Comparison of ENCODE assay signal across 8 mouse cellular contexts in the genomic region with DNA sequence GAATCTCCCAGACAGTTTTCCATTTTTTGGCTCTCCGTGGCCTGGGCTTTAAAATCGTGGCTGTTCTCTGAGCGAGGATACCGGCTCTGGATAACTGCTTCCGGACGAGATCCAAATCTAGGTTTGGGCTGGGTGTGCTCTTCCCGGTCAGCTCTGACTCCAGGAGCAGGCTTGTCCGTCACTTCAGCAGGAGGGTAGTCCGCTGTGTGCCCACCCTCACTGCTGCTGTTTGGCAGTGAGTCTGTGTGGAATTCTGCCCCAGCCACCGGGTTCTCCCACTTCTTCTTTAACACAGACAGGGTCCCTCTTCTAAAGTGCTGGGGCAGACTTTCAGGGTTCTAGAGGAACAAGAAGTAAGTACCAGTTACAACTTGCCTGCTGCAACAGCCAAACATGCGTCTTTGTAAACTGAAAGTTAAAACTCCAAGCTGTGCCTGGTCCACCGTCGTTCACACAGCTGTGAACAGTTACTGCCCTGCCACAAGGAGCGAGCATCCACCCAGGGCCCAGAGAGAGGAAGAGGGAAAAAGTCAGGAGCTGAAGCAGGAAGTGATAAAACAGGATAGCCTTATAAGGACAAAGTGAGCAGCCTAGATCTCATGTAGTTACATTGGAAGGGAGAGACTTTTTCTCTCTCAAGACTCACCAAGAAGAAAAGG. TPM values are rescaled to one million over a fixed set of nuclear protein-coding genes. Genes with fewer than 3 reads are reported as not detected.
DNase-seq lines count a peak whose midpoint lies in the region; ATAC-seq and TF ChIP-seq lines count a peak whose summit lies in the region.

No protein-coding gene starts in this region.

- peak; percentile 69 for DNase-seq in A20 (ENCODE audit: low read depth, low spot score)
- DNase-seq in heart, adult 18-20 months, result peak; percentile 83 to 84
- peak; percentile 68 for DNase-seq in lung, postnatal 25 days (ENCODE audit: low spot score)
- DNase-seq in urinary bladder, adult 18-20 months (ENCODE audit: low spot score in 2 of 2), result peak; percentile 52 to 70
- DNase-seq in right cerebral cortex, postnatal 10 days (ENCODE audit: low spot score in 2 of 2), result no peak
- no peak for DNase-seq in thymus, postnatal 0 days (ENCODE audit: low spot score)

- H3K36me3 ChIP-seq in kidney, embryonic 14.5 days (ENCODE audit: control insufficient read depth, insufficient read depth, low read length), result peaks cover 3% of the 10 kb centered on the region; the same call in 1 of the 2 replicates

- TF ChIP-seq POLR2A in cortical plate, adult 2 months (IDR thresholded peaks at IDR 0.05; ENCODE audit: extremely low read depth, insufficient read depth, low read length), result 0 out of 2 replicates have a peak, but pooled peaks have one; percentile 20

- TF ChIP-seq CTCF in cortical plate, adult 2 months (IDR thresholded peaks at IDR 0.05; ENCODE audit: extremely low read depth, insufficient read depth, low read length), result no peak

- peak; percentile 65; the same call in 1 of the 2 replicates for ATAC-seq in kidney, embryonic 14.5 days (ENCODE audit: low FRiP score, low TSS enrichment)

- H3K4me2 ChIP-seq in kidney, embryonic 14.5 days (replicated peaks; ENCODE audit: low read depth, low read length), result peak overlapping the region; percentile 39

- H3K4me3 ChIP-seq in cortical plate, adult 2 months (ENCODE audit: insufficient read depth, low read length), result peak overlapping the region; percentile 12
- peak overlapping the region; percentile 44 for H3K4me3 ChIP-seq in kidney, embryonic 14.5 days (ENCODE audit: low read length)

- 33% methylated on average over 14 of the region's 14 CpGs for WGBS in kidney, embryonic 14.5 days

- H3K4me1 ChIP-seq in cortical plate, adult 2 months (ENCODE audit: control insufficient read depth, insufficient read depth, low read length), result no peaks in the 10 kb centered on the region
- 0 out of 2 replicates have a peak, but pooled peaks cover 4% of the 10 kb centered on the region for H3K4me1 ChIP-seq in kidney, embryonic 14.5 days (ENCODE audit: control insufficient read depth, insufficient read depth, low read length)

- no peaks in the 10 kb centered on the region for H3K27me3 ChIP-seq in kidney, embryonic 14.5 days (ENCODE audit: control insufficient read depth, insufficient read depth, low read length)

- peak overlapping the region; percentile 3; the same call in 1 of the 2 replicates for H3K27ac ChIP-seq in cortical plate, adult 2 months (ENCODE audit: insufficient read depth, low read length)
- peak overlapping the region; percentile 89 for H3K27ac ChIP-seq in kidney, embryonic 14.5 days (ENCODE audit: low read depth, low read length)

- no peaks in the 10 kb centered on the region for H3K9me3 ChIP-seq in kidney, embryonic 14.5 days (ENCODE audit: control insufficient read depth, low read length)

- H3K9ac ChIP-seq in kidney, embryonic 14.5 days (ENCODE audit: low read depth, low read length), result peak overlapping the region; percentile 63

RNA-seq across cellular contexts. Expression of a gene that starts 47.1 kb away (rescaled TPM):
- polyA plus RNA-seq in cortical plate, adult 2 months (2012; rRNA removed), result 42.5 and 44.5 TPM in 2 replicates
- total RNA-seq in heart, adult 18-20 months (2021), result 10 to 100 TPM; 16.6 to 19.9 TPM
- 74.9 and 87.7 TPM in 2 replicates for polyA plus RNA-seq in kidney, embryonic 14.5 days (2014; fragmentation: Nextera tagmentation; extraction: Ambion mirVana)
- polyA plus RNA-seq in thymus, postnatal 0 days (2015; fragmentation: Nextera tagmentation; extraction: Ambion mirVana), result 42.2 and 48.4 TPM in 2 replicates

RNA-seq across cellular contexts. Expression of a gene that starts 55.5 kb away (rescaled TPM):
- 12.1 and 12.4 TPM in 2 replicates for polyA plus RNA-seq in cortical plate, adult 2 months (2012; rRNA removed)
- total RNA-seq in heart, adult 18-20 months (2021), result 10 to 100 TPM; 14.3 to 16.1 TPM
- polyA plus RNA-seq in kidney, embryonic 14.5 days (2014; fragmentation: Nextera tagmentation; extraction: Ambion mirVana), result 23.4 and 43.5 TPM in 2 replicates
- 30.9 and 31.8 TPM in 2 replicates for polyA plus RNA-seq in thymus, postnatal 0 days (2015; fragmentation: Nextera tagmentation; extraction: Ambion mirVana)

Comparison
In these comparisons a context has a peak if more than half of its experiments do, and no peak if none do; other contexts are left out.
1. DNase-seq: peak in A20 (single experiment), heart, adult 18-20 months (2 of 2), lung, postnatal 25 days (single experiment) and urinary bladder, adult 18-20 months (2 of 2); none in right cerebral cortex, postnatal 10 days (0 of 2) and thymus, postnatal 0 days (single experiment).